Mouse (Mus musculus): ENCODE measurements around the gene Exph5. TPM values are rescaled to one million over a fixed set of nuclear protein-coding genes. Genes with fewer than 3 reads are reported as not detected.

Gene Exph5
- polyA plus RNA-seq, 1 experiment from 2014 or later, result 0.46 TPM

- ATAC-seq, result no peak
- no peaks in the 10 kb centered on the region for H3K36me3 ChIP-seq
- WGBS (ENCODE audit: insufficient replicate concordance), result 80% methylated on average over 4 of the region's 4 CpGs
- H3K27ac ChIP-seq, result no peak overlapping the region
- H3K9ac ChIP-seq, result no peak overlapping the region
- no peaks in the 10 kb centered on the region for H3K27me3 ChIP-seq (replicated peaks)
- H3K4me2 ChIP-seq, result no peak overlapping the region
- H3K4me1 ChIP-seq, result no peaks in the 10 kb centered on the region
- H3K4me3 ChIP-seq, result no peak overlapping the region
- H3K9me3 ChIP-seq (replicated peaks), result no peaks in the 10 kb centered on the region
Measured at GRCm38 (mm10) chr9:53272714-53273113, 28.8 kb upstream of the Exph5 start.

- H3K27ac ChIP-seq, result no peak overlapping the region
- no peaks in the 10 kb centered on the region for H3K36me3 ChIP-seq
- no peaks in the 10 kb centered on the region for H3K9me3 ChIP-seq (replicated peaks)
- H3K4me2 ChIP-seq, result no peak overlapping the region
- no peak overlapping the region for H3K4me3 ChIP-seq
- no peaks in the 10 kb centered on the region for H3K27me3 ChIP-seq (replicated peaks)
- ATAC-seq, result no peak
- H3K9ac ChIP-seq, result no peak overlapping the region
- no peaks in the 10 kb centered on the region for H3K4me1 ChIP-seq
- whole genome bisulfite sequencing (ENCODE audit: insufficient replicate concordance), result 70% methylated on average over 1 of the region's 1 CpGs
Measured at GRCm38 (mm10) chr9:53276381-53276780, 25.1 kb upstream of the Exph5 start.

GRCm38 (mm10) chr9:53278997-53279396 lies 22.5 kb upstream of the Exph5 start:
- Histone ChIP-seq H3K27me3 (replicated peaks) (no peaks in the 10 kb centered on the region), H3K4me1 (no peaks in the 10 kb centered on the region), H3K9ac (no peak overlapping the region), H3K9me3 (replicated peaks) (no peaks in the 10 kb centered on the region), H3K4me3 (no peak overlapping the region), H3K36me3 (no peaks in the 10 kb centered on the region), H3K27ac (no peak overlapping the region), H3K4me2 (no peak overlapping the region)
- ATAC-seq, result no peak
- WGBS (ENCODE audit: insufficient replicate concordance), result 78% methylated on average over 2 of the region's 2 CpGs

GRCm38 (mm10) chr9:53286793-53287192 lies 14.7 kb upstream of the Exph5 start:
- H3K27me3 ChIP-seq (replicated peaks), result no peaks in the 10 kb centered on the region
- H3K9me3 ChIP-seq (replicated peaks), result no peaks in the 10 kb centered on the region
- no peak for ATAC-seq
- H3K4me1 ChIP-seq, result no peaks in the 10 kb centered on the region
- no peak overlapping the region for H3K9ac ChIP-seq
- 61% methylated on average over 6 of the region's 6 CpGs for WGBS (ENCODE audit: insufficient replicate concordance)
- no peaks in the 10 kb centered on the region for H3K36me3 ChIP-seq
- H3K4me3 ChIP-seq, result no peak overlapping the region
- H3K4me2 ChIP-seq, result no peak overlapping the region
- H3K27ac ChIP-seq, result no peak overlapping the region

- H3K27ac ChIP-seq, result no peak overlapping the region
- H3K4me3 ChIP-seq, result no peak overlapping the region
- 59% methylated on average over 3 of the region's 3 CpGs for WGBS (ENCODE audit: insufficient replicate concordance)
- no peaks in the 10 kb centered on the region for H3K27me3 ChIP-seq (replicated peaks)
- no peak overlapping the region for H3K9ac ChIP-seq
- no peak for ATAC-seq
- no peaks in the 10 kb centered on the region for H3K4me1 ChIP-seq
- H3K4me2 ChIP-seq, result no peak overlapping the region
- no peaks in the 10 kb centered on the region for H3K36me3 ChIP-seq
- no peaks in the 10 kb centered on the region for H3K9me3 ChIP-seq (replicated peaks)
Measured at GRCm38 (mm10) chr9:53290006-53290405, 11.5 kb upstream of the Exph5 start.

- Histone ChIP-seq H3K4me3 (no peak overlapping the region), H3K4me2 (no peak overlapping the region), H3K9me3 (replicated peaks) (no peaks in the 10 kb centered on the region), H3K36me3 (no peaks in the 10 kb centered on the region), H3K4me1 (no peaks in the 10 kb centered on the region), H3K27me3 (replicated peaks) (no peaks in the 10 kb centered on the region), H3K27ac (no peak overlapping the region), H3K9ac (no peak overlapping the region)
- no peak for ATAC-seq
Measured at GRCm38 (mm10) chr9:53292833-53293232, 8.6 kb upstream of the Exph5 start.

- Histone ChIP-seq H3K27me3 (replicated peaks) (peaks cover 21% of the 10 kb centered on the region), H3K27ac (no peak overlapping the region), H3K9me3 (replicated peaks) (no peaks in the 10 kb centered on the region), H3K4me2 (peak overlapping the region; percentile 59), H3K4me3 (peak overlapping the region; percentile 33), H3K4me1 (0 out of 2 replicates have a peak, but pooled peaks cover 7% of the 10 kb centered on the region), H3K36me3 (no peaks in the 10 kb centered on the region), H3K9ac (no peak overlapping the region)
- 10% methylated on average over 19 of the region's 19 CpGs for WGBS (ENCODE audit: insufficient replicate concordance)
- ATAC-seq, result no peak
Measured at GRCm38 (mm10) chr9:53301801-53302311, 386 bp downstream of the Exph5 start.

- H3K4me2 ChIP-seq, result no peak overlapping the region
- no peak for ATAC-seq
- H3K27ac ChIP-seq, result no peak overlapping the region
- peaks cover 21% of the 10 kb centered on the region for H3K27me3 ChIP-seq (replicated peaks)
- H3K4me1 ChIP-seq, result 0 out of 2 replicates have a peak, but pooled peaks cover 7% of the 10 kb centered on the region
- H3K9me3 ChIP-seq (replicated peaks), result no peaks in the 10 kb centered on the region
- 49% methylated on average over 5 of the region's 5 CpGs for WGBS (ENCODE audit: insufficient replicate concordance)
- no peaks in the 10 kb centered on the region for H3K36me3 ChIP-seq
- H3K9ac ChIP-seq, result no peak overlapping the region
- H3K4me3 ChIP-seq, result no peak overlapping the region
Measured at GRCm38 (mm10) chr9:53302415-53302814, 945 bp downstream of the Exph5 start.

GRCm38 (mm10) chr9:53307904-53308303 lies 6.4 kb downstream of the Exph5 start:
- no peak overlapping the region for H3K9ac ChIP-seq
- 60% methylated on average over 7 of the region's 7 CpGs for WGBS (ENCODE audit: insufficient replicate concordance)
- H3K4me2 ChIP-seq, result no peak overlapping the region
- ATAC-seq, result no peak
- no peaks in the 10 kb centered on the region for H3K36me3 ChIP-seq
- H3K27ac ChIP-seq, result no peak overlapping the region
- peaks cover 3% of the 10 kb centered on the region; the same call in 1 of the 2 replicates for H3K27me3 ChIP-seq (replicated peaks)
- no peaks in the 10 kb centered on the region for H3K4me1 ChIP-seq
- H3K4me3 ChIP-seq, result no peak overlapping the region
- no peaks in the 10 kb centered on the region for H3K9me3 ChIP-seq (replicated peaks)

GRCm38 (mm10) chr9:53312981-53313380 lies 11.5 kb downstream of the Exph5 start:
- H3K27me3 ChIP-seq (replicated peaks), result no peaks in the 10 kb centered on the region
- ATAC-seq, result no peak
- H3K4me2 ChIP-seq, result no peak overlapping the region
- H3K36me3 ChIP-seq, result no peaks in the 10 kb centered on the region
- 76% methylated on average over 1 of the region's 1 CpGs for WGBS (ENCODE audit: insufficient replicate concordance)
- no peak overlapping the region for H3K4me3 ChIP-seq
- no peak overlapping the region for H3K27ac ChIP-seq
- no peaks in the 10 kb centered on the region for H3K4me1 ChIP-seq
- no peaks in the 10 kb centered on the region for H3K9me3 ChIP-seq (replicated peaks)
- H3K9ac ChIP-seq, result no peak overlapping the region

GRCm38 (mm10) chr9:53320894-53321650 lies 19.6 kb downstream of the Exph5 start:
- 30% methylated on average over 10 of the region's 10 CpGs for WGBS (ENCODE audit: insufficient replicate concordance)
- H3K27ac ChIP-seq, result no peak overlapping the region
- no peak for ATAC-seq
- H3K9ac ChIP-seq, result no peak overlapping the region
- H3K9me3 ChIP-seq (replicated peaks), result no peaks in the 10 kb centered on the region
- H3K4me1 ChIP-seq, result no peaks in the 10 kb centered on the region
- H3K4me2 ChIP-seq, result no peak overlapping the region
- no peak overlapping the region for H3K4me3 ChIP-seq
- no peaks in the 10 kb centered on the region for H3K27me3 ChIP-seq (replicated peaks)
- no peaks in the 10 kb centered on the region for H3K36me3 ChIP-seq

GRCm38 (mm10) chr9:53321683-53322082 lies 20.2 kb downstream of the Exph5 start:
- no peak for ATAC-seq
- Histone ChIP-seq H3K9ac (no peak overlapping the region), H3K36me3 (no peaks in the 10 kb centered on the region), H3K27ac (no peak overlapping the region), H3K4me2 (no peak overlapping the region), H3K4me3 (no peak overlapping the region), H3K4me1 (no peaks in the 10 kb centered on the region), H3K9me3 (replicated peaks) (no peaks in the 10 kb centered on the region), H3K27me3 (replicated peaks) (no peaks in the 10 kb centered on the region)
- WGBS (ENCODE audit: insufficient replicate concordance), result 75% methylated on average over 8 of the region's 8 CpGs

All from liver, embryonic 12.5 days (tissue).